Mouse (Mus musculus) heart, embryonic 12.5 days (tissue): ENCODE results near the gene Tns2. TPM values are rescaled to one million over a fixed set of nuclear protein-coding genes. Genes with fewer than 3 reads are reported as not detected.

Experiments
- ATAC-seq: fragments of 200-750 bp; cut with Nextera tagmentation; 2 replicates; pipeline ENCODE4 v1.8.0; 2017; ENCODE audit warnings: moderate TSS enrichment, moderate library complexity; ENCODE audit not compliant: insufficient number of reproducible peaks, low FRiP score
- H3K27ac ChIP-seq: fragments of 300-500 bp; sonication (generic); 2 replicates; pipeline ENCODE4 v1.5.1; 2016; ENCODE audit warnings: mild to moderate bottlenecking, moderate library complexity; ENCODE audit not compliant: poor library complexity, severe bottlenecking
- H3K27me3 ChIP-seq: fragments of 300-500 bp; sonication (generic); replicated peaks from 2 replicates; pipeline ENCODE4 v1.6.1; 2016; ENCODE audit warnings: mild to moderate bottlenecking, moderate library complexity
- H3K36me3 ChIP-seq: fragments of 300-500 bp; sonication (generic); 2 replicates; pipeline ENCODE4 v1.6.1; 2016; ENCODE audit warnings: mild to moderate bottlenecking, moderate library complexity
- H3K4me1 ChIP-seq: fragments of 300-500 bp; sonication (generic); replicated peaks from 2 replicates; pipeline ENCODE4 v1.6.1; 2016; ENCODE audit warnings: mild to moderate bottlenecking
- H3K4me2 ChIP-seq: fragments of 300-500 bp; sonication (generic); 2 replicates; pipeline ENCODE4 v1.6.1; 2016; ENCODE audit warnings: mild to moderate bottlenecking, moderate library complexity
- H3K4me3 ChIP-seq: fragments of 300-500 bp; sonication (generic); 2 replicates; pipeline ENCODE4 v1.5.1; 2016; ENCODE audit warnings: mild to moderate bottlenecking
- H3K9ac ChIP-seq: fragments of 300-500 bp; sonication (generic); 2 replicates; pipeline ENCODE4 v1.6.1; 2016; ENCODE audit warnings: mild to moderate bottlenecking, moderate library complexity
- H3K9me3 ChIP-seq: fragments of 300-500 bp; sonication (generic); replicated peaks from 2 replicates; pipeline ENCODE4 v1.6.1; 2016; ENCODE audit warnings: mild to moderate bottlenecking, moderate library complexity
- WGBS: fragments of 180-500 bp; shearing (Covaris S2); methylation state at CpG from one replicate; pipeline ENCODE4 v1.1.7; 2016; 5-methylcytosine and 5-hydroxymethylcytosine counted together
- polyA plus RNA-seq: library from polyadenylated mRNA; unstranded; fragments of >200 nt; fragmentation: Nextera tagmentation; extraction: Ambion mirVana; gene quantifications from 2 replicates; pipeline ENCODE4 v1.2.1, GENCODE M21; 2016

Tns2 gene
- polyA plus RNA-seq, 1 experiment from 2014 or later = 35.3 TPM

- no peak overlapping the region for H3K4me2 ChIP-seq
- peaks cover 89% of the 10 kb centered on the region for H3K36me3 ChIP-seq
- no peak for ATAC-seq
- no peak overlapping the region for H3K4me3 ChIP-seq
- H3K27ac ChIP-seq = no peak overlapping the region
- peaks cover 23% of the 10 kb centered on the region for H3K4me1 ChIP-seq
- H3K9ac ChIP-seq = no peak overlapping the region
- no peaks in the 10 kb centered on the region for H3K27me3 ChIP-seq
- no peaks in the 10 kb centered on the region for H3K9me3 ChIP-seq
- 78% methylated on average over 2 of the region's 2 CpGs for WGBS
Measured at GRCm38 (mm10) chr15:102094157-102094556, 6.1 kb upstream of the Tns2 start.

DNA sequence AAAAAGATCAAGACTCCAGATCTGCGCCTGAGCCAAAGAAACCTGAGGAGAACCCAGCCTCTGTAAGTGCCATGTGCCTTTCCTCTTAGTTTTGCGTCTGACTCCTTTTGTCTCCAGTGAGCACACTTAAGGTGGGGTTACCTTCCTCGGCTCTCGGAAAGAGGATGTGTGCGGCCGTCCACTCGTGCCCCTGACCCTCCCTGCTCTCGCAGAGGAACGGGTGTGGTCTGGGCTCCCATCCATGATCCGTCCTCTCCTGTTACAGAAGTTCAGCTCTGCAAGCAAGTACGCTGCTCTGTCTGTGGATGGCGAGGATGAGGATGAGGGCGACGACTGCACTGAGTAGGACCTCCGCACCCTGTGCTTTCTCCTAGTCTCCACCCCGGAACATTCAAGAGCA is 5.2 kb upstream of the Tns2 start:
- Histone ChIP-seq H3K36me3 (peaks cover 80% of the 10 kb centered on the region), H3K4me3 (no peak overlapping the region), H3K27ac (no peak overlapping the region), H3K4me1 (peaks cover 29% of the 10 kb centered on the region), H3K4me2 (no peak overlapping the region), H3K9ac (no peak overlapping the region), H3K27me3 (no peaks in the 10 kb centered on the region), H3K9me3 (no peaks in the 10 kb centered on the region)
- ATAC-seq = no peak
- WGBS = 85% methylated on average over 16 of the region's 16 CpGs

DNA sequence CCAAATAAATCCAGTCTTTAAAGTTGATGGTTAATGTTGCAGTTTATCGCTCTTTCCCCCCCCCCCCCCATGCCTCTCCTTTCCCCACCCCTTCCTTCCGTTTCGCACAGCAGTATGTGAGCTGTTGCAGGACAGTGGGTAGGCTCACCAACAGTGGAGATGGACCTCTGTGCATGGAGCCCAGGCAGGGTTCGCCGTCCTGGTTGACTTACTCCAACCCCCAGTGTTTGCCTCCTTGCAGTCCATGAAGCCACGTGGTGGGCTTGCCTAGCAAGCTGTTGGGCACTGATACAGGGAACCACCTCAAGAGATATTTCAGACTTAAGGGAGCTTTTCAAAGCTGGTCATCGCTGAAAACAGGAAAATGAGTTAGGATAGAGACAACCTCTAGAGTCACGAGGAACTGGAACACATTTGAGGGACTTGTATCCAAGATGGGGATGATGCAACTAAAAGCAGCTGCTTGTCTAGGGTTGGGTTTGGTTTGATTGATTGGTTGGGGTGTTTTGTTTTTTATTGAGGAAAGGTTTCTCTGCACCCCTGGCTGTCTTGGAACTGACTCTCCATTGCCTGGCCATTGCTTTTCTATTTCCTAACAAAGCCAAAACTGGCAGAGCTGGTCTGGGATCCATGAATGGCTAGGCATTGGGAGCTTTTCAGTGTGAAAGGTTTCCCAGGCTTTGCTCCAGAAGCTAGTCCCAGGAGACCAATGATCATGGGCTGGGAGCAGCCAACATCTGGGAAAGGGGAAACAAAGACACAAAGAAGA is 2.9 kb upstream of the Tns2 start:
- Histone ChIP-seq H3K9me3 (no peaks in the 10 kb centered on the region), H3K4me1 (peaks cover 50% of the 10 kb centered on the region), H3K27ac (no peak overlapping the region; the same call in 1 of the 2 replicates), H3K9ac (no peak overlapping the region), H3K4me2 (no peak overlapping the region), H3K4me3 (no peak overlapping the region), H3K27me3 (no peaks in the 10 kb centered on the region), H3K36me3 (peaks cover 57% of the 10 kb centered on the region)
- 68% methylated on average over 8 of the region's 8 CpGs for WGBS
- ATAC-seq = no peak

GRCm38 (mm10) chr15:102097991-102098555 is 2.1 kb upstream of the Tns2 start:
- Histone ChIP-seq H3K27ac (no peak overlapping the region; the same call in 1 of the 2 replicates), H3K27me3 (no peaks in the 10 kb centered on the region), H3K36me3 (peaks cover 49% of the 10 kb centered on the region), H3K9ac (no peak overlapping the region), H3K4me2 (no peak overlapping the region), H3K4me1 (peaks cover 57% of the 10 kb centered on the region), H3K4me3 (no peak overlapping the region), H3K9me3 (no peaks in the 10 kb centered on the region)
- ATAC-seq = no peak
- 43% methylated on average over 5 of the region's 5 CpGs for WGBS

DNA sequence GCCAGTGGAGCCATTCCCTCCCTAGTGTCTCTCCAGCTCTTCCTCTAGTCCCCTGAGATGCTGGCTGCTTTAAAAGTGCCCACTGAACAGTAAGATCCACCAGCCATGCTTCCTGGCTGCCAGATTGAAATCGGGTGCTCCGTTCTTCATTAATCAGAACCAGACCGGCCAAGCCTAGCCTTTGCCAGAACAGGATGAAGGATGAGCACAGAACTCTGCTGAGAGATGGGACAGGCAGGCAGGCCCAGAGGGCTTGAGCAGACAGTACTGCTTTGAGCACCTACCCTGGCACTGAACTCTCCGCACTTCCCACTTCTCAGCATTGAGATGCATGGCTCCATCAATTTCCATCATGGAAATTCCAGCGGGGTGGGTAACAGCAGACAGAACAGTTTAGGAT is 953 bp upstream of the Tns2 start:
- ATAC-seq = no peak
- peak overlapping the region; percentile 19; the same call in 1 of the 2 replicates for H3K9ac ChIP-seq
- 0 out of 2 replicates have a peak overlapping the region, but pooled peaks have one; percentile 52 for H3K4me3 ChIP-seq
- H3K36me3 ChIP-seq = peaks cover 38% of the 10 kb centered on the region
- 41% methylated on average over 5 of the region's 5 CpGs for WGBS
- H3K9me3 ChIP-seq = no peaks in the 10 kb centered on the region
- H3K27ac ChIP-seq = peak overlapping the region; percentile 94; the same call in 1 of the 2 replicates
- H3K4me2 ChIP-seq = peak overlapping the region; percentile 77
- H3K27me3 ChIP-seq = no peaks in the 10 kb centered on the region
- H3K4me1 ChIP-seq = peaks cover 69% of the 10 kb centered on the region

DNA sequence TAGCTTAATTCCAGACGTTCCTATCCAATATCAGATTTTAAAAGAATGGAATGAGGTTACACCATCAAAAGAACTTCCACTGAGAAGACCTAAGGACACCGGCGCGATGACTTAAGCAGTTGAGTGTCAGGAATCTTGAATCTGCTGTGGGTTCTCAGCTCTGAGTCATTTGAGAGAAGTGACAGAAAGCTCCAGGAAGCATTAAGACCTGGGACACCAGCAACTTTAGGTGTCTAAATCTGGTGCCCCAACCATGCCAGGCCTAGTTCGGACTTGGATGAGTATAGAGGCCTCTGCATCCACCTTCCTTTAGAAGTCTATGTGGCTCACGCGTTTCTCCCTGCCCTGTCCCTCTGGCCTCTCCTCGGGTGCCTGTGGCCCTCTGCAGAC is 447 bp upstream of the Tns2 start:
- 14% methylated on average over 8 of the region's 8 CpGs for WGBS
- no peaks in the 10 kb centered on the region for H3K27me3 ChIP-seq

GRCm38 (mm10) chr15:102100996-102101671 is 921 bp downstream of the Tns2 start:
- peak overlapping the region; percentile 94 for H3K27ac ChIP-seq
- peak overlapping the region; percentile 75 for H3K9ac ChIP-seq
- peaks cover 87% of the 10 kb centered on the region for H3K4me1 ChIP-seq
- H3K36me3 ChIP-seq = peaks cover 19% of the 10 kb centered on the region
- WGBS = 23% methylated on average over 10 of the region's 10 CpGs
- H3K4me3 ChIP-seq = peak overlapping the region; percentile 52
- ATAC-seq = 0 out of 2 replicates have a peak, but pooled peaks have one; percentile 3
- no peaks in the 10 kb centered on the region for H3K27me3 ChIP-seq
- H3K4me2 ChIP-seq = peak overlapping the region; percentile 77
- H3K9me3 ChIP-seq = no peaks in the 10 kb centered on the region

More for the DNA sequence above, 447 bp upstream of the Tns2 start:
- Histone ChIP-seq H3K4me1 (peaks cover 74% of the 10 kb centered on the region), H3K36me3 (peaks cover 33% of the 10 kb centered on the region), H3K9me3 (no peaks in the 10 kb centered on the region), H3K9ac (peak overlapping the region; percentile 75), H3K4me3 (peak overlapping the region; percentile 52), H3K4me2 (peak overlapping the region; percentile 77), H3K27ac (peak overlapping the region; percentile 94)
- no peak for ATAC-seq

GRCm38 (mm10) chr15:102101672-102102541 is 1.7 kb downstream of the Tns2 start:
- Histone ChIP-seq H3K4me1 (peaks cover 95% of the 10 kb centered on the region), H3K27ac (peak overlapping the region; percentile 94), H3K4me2 (peak overlapping the region; percentile 77), H3K4me3 (peak overlapping the region; percentile 52), H3K9ac (peak overlapping the region; percentile 77), H3K27me3 (peaks cover 7% of the 10 kb centered on the region; the same call in 1 of the 2 replicates), H3K9me3 (no peaks in the 10 kb centered on the region), H3K36me3 (peaks cover 17% of the 10 kb centered on the region)
- WGBS = 18% methylated on average over 11 of the region's 11 CpGs
- peak; percentile 13 for ATAC-seq

GRCm38 (mm10) chr15:102102548-102103121 is 2.4 kb downstream of the Tns2 start:
- peaks cover 17% of the 10 kb centered on the region for H3K36me3 ChIP-seq
- H3K27ac ChIP-seq = peak overlapping the region; percentile 94
- H3K4me1 ChIP-seq = peaks cover 96% of the 10 kb centered on the region
- H3K4me3 ChIP-seq = peak overlapping the region; percentile 48
- 13% methylated on average over 6 of the region's 6 CpGs for WGBS
- H3K27me3 ChIP-seq = peaks cover 8% of the 10 kb centered on the region; the same call in 1 of the 2 replicates
- H3K4me2 ChIP-seq = peak overlapping the region; percentile 77
- ATAC-seq = peak; percentile 22
- no peaks in the 10 kb centered on the region for H3K9me3 ChIP-seq
- H3K9ac ChIP-seq = peak overlapping the region; percentile 77

GRCm38 (mm10) chr15:102103371-102103946 is 3.2 kb downstream of the Tns2 start:
- Histone ChIP-seq H3K27me3 (peaks cover 8% of the 10 kb centered on the region; the same call in 1 of the 2 replicates), H3K4me2 (peak overlapping the region; percentile 77), H3K4me3 (peak overlapping the region; percentile 48), H3K9me3 (no peaks in the 10 kb centered on the region), H3K4me1 (peaks cover 96% of the 10 kb centered on the region), H3K36me3 (peaks cover 17% of the 10 kb centered on the region), H3K9ac (peak overlapping the region; percentile 77), H3K27ac (peak overlapping the region; percentile 94)
- 5% methylated on average over 14 of the region's 14 CpGs for WGBS
- ATAC-seq = peak; percentile 29
